Mouse (Mus musculus) gastrocnemius, postnatal 25 days (tissue): Measurements from ENCODE around the gene Mylip. TPM values are rescaled to one million over a fixed set of nuclear protein-coding genes. Genes with fewer than 3 reads are reported as not detected.

Experiments
- DNase-seq: peaks from one replicate; pipeline ENCODE4 v3.0.0; 2022
- total RNA-seq, 2 experiments: library from RNA; stranded (reverse); gene quantifications; 1 replicate in 1 of 2; 2 replicates in 1 of 2; pipeline ENCODE4 v1.2.3; 2021

Gene Mylip
- total RNA-seq, 2 experiments from 2014 or later, result 6.1 to 11.4 TPM

DNA sequence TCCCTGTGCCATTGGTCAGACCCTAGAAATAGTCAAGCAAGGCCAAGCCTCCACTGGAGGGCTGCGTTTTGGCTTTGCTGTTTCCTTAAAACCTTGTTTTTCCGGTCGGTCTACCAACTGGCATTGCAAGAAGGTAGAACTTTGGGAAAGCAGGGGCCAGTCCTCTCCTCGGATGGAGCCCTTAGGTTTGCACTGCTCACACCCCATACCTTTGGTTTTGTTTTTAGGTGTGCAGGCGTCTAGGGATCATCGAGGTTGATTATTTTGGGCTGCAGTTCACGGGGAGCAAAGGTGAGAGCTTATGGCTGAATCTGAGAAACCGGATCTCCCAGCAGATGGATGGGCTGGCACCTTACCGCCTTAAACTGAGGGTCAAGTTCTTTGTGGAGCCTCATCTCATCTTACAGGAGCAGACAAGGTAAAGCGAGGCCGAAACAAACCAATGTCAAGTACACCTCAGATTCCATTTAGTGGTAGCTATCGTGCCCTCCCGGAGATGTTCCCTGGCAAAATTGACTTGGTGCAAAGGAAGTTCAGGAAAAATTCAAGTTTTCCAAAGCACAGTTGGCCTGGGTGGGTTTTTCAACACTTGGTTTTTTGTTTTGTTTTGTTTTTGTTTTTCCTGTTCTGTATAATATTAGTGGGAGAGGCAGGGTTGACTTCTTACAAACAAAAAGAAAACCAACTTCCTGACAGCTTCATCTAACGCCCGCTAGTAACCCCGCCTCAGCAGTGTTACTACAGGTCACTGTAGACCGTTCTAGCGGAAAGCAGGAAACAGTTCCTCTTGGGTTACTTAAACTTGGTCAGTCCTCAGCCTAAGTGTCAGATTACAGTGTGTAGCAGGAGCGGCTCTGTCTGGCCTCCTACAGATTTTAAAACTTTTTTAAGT, 1.7 kb downstream of the Mylip start:
- no peak for DNase-seq

- DNase-seq, result no peak
Measured at GRCm38 (mm10) chr13:45391854-45392454, 2.4 kb downstream of the Mylip start.

DNA sequence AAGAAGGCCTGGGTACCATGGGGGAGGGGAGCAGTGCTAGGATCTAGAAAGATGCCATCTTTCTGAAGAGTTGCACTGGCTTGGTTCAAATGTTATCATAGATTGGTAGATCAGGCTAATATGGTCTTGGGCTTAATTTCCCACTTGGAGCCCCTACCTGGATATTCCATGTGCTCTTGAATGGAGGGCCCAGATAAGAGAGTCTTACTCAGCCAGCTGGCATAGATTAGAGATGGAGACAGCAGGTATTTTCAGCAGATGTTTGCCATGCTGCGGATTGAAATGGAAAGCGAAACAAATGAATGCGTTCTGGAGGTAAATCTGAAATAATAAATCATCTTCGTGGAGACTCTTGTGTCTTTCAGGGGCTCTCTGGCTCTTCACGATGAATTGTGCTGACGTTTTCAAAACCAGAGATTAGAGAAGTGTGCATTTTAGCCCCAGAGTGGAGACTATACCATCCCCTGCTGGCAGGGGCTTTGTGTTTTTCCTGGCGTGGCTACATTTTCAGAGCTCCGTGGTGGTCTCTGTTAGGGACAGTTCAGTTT, 4.8 kb downstream of the Mylip start:
- no peak for DNase-seq

GRCm38 (mm10) chr13:45396724-45397123, 7.2 kb downstream of the Mylip start:
- no peak for DNase-seq

DNA sequence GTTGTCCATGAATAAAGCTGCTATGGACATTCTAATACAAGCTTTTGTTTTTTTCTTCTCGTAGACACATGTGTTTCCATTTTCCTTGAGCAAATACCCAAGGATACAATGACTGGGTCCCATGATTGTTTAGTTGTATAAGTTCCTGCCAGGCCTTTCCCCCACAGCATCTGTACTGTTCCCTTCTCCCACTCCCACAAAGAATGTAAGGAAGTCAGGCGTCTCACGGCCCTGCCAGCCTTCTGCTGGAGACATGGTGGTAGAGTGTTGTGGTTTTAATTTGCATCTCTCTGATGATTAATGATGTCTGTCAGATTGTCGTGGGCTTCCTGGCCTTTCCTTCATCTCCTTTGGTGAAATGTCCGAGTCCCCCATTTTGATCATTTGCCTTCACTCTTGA, 7.7 kb downstream of the Mylip start:
- DNase-seq, result no peak

DNA sequence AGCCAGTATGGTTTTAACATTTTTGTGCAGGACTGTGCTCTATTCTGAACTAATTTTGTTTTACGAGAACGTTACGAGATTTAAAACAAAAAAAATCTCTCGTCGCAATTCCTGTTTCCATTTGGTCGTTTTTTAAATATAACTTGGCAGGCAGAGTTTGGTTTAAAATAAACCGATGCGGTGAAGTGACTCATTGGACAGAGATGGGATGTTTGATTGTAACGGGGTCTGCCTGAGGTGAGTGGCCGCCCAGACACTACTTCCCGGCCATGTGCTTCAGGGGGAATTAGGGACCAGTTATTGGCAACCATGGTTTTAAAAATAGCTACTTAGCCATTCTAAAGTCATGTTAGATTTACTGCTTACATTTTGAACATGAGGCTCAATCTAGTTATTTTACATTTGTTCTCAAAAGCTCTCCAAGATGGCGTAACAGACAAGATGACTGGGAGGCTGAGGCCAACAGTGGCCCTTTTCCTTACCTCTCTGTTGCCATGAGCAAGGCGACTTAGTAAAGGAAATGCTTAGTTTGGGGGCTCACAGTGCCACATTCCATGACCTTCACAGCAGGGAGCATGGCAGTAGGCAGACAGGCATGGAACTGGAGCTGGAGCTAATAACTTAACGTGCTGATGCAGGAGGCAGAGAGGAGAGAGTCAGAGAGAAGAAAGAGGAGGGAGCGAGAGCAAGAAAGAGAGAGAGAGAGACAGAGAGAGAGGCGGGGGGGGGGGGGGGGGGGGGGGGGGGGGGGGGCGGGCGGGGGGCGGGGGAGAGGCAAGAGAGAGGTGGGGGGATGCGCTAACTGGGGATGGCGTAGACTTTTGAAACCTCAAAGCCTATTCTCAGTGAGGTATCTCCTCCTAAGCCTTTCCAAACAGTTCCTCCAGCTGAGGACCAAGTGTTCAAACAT, 8.6 kb downstream of the Mylip start:
- DNase-seq, result no peak

GRCm38 (mm10) chr13:45400700-45401099, 11.2 kb downstream of the Mylip start:
- no peak for DNase-seq

DNA sequence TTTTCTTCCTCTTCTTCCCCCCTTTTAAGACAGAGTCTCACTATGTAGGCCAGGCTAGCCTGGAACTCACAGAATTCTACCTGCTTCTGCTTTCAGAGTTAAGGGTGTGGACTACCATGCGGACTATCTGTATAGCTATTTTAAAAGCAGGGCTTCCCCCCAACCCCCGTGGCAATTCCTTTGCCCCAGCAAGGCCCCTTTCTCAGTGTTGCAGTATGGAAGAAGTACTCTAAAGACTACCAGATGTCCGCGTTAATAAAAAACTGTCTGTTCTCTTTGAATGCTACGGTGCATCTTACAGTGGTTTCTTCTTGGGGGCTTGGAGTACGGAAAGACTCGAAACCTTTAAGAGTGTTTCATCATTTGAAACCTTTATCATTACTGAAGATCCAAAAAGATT, 12.3 kb downstream of the Mylip start:
- no peak for DNase-seq

GRCm38 (mm10) chr13:45402316-45403039, 12.9 kb downstream of the Mylip start:
- DNase-seq, result no peak

GRCm38 (mm10) chr13:45404269-45404668, 14.7 kb downstream of the Mylip start:
- no peak for DNase-seq

GRCm38 (mm10) chr13:45405194-45405810, 15.8 kb downstream of the Mylip start:
- no peak for DNase-seq

GRCm38 (mm10) chr13:45406289-45406688, 16.7 kb downstream of the Mylip start:
- no peak for DNase-seq

GRCm38 (mm10) chr13:45406703-45407102, 17.2 kb downstream of the Mylip start:
- no peak for DNase-seq

GRCm38 (mm10) chr13:45410936-45411335, 21.4 kb downstream of the Mylip start:
- no peak for DNase-seq

GRCm38 (mm10) chr13:45413066-45413465, 23.5 kb downstream of the Mylip start:
- no peak for DNase-seq

GRCm38 (mm10) chr13:45414031-45414430, 24.5 kb downstream of the Mylip start:
- no peak for DNase-seq

DNA sequence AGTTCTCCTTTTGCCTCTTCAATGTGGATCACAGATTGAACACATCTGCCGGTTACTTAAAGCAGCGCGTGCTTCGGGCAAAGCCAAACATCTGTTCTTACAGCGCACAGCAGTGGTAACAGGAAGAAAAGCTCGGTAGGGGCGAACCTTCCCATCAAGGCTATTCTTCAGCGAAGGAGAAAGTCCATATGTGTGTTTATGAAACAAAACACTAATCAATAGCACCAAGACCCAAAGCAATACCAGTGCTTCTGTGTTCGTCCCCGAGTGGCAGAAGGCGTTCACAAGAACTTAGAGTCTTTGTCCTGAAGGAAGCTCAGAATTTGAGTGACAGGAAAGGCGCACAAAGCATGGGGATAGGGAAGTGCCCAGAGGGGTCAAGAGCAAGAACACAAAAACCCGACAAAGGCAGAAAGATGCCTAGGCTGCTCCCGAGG, 27.1 kb downstream of the Mylip start:
- no peak for DNase-seq

DNA sequence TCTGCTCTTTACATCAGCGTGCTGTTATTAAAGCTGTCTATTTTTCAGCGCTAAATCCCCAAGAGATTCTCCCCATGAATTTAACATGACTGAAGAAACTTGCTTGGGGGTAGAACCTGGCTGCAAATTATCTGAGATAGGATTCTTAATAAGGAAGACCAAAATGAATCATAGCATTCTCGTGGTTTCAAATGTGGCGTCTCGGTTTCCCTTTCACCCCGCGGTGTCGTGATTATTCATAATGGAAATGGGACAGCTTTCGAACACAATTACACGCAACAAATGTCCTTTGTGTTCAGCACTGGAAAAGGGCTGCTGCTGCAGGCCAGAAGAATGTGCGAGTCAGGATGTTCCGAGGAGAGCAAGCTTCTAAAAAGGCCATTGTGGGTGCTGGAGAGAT, 29.4 kb downstream of the Mylip start:
- no peak for DNase-seq

GRCm38 (mm10) chr13:45422251-45422650, 32.7 kb downstream of the Mylip start:
- DNase-seq, result no peak

- no peak for DNase-seq
Measured at GRCm38 (mm10) chr13:45422709-45423108, 33.2 kb downstream of the Mylip start.

DNA sequence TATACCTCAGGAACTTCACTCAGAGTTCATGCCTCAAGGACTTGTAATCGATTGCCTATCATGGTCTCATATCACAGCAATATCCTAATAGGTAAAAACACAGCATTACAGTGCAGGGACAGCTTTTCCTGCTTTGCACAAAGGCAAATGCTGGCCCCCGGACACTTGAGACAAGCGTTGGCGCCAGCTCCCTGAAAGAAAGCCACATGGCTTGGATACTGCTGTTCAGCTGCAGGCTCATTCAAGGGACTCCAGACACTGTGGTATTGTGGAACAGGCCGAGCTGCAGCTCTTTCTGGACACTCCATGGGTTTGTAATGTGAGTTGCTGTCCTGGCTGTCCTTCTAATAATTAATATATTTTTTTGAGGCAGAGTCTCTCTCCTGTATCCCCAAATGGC, 34.4 kb downstream of the Mylip start:
- no peak for DNase-seq
